Mouse (Mus musculus) embryonic facial prominence, embryonic 11.5 days (tissue): ENCODE data around the gene Dnajc11. TPM values are rescaled to one million over a fixed set of nuclear protein-coding genes. Genes with fewer than 3 reads are reported as not detected.

Experiments
- ATAC-seq: fragments of 200-750 bp; cut with Nextera tagmentation; replicated peaks from 2 replicates; pipeline ENCODE4 v1.8.0; 2017; ENCODE audit warnings: low read depth; ENCODE audit not compliant: insufficient number of reproducible peaks, low FRiP score, low TSS enrichment
- DNase-seq: peaks from one replicate; pipeline ENCODE4 v3.0.0-alpha.2; 2015; ENCODE audit warnings: low spot score
- H3K27ac ChIP-seq: fragments of 300-500 bp; sonication (generic); replicated peaks from 2 replicates; pipeline ENCODE4 v1.5.1; 2014; ENCODE audit warnings: mild to moderate bottlenecking, low read depth, low read length, control low read depth
- H3K27me3 ChIP-seq: fragments of 300-500 bp; sonication (generic); 2 replicates; pipeline ENCODE4 v1.6.1; 2014; ENCODE audit warnings: mild to moderate bottlenecking, low read length, moderate library complexity, mixed read lengths; ENCODE audit not compliant: control insufficient read depth, insufficient read depth
- H3K36me3 ChIP-seq: fragments of 300-500 bp; sonication (generic); replicated peaks from 2 replicates; pipeline ENCODE4 v1.6.1; 2014; ENCODE audit warnings: low read depth, mild to moderate bottlenecking, low read length, moderate library complexity, mixed read lengths; ENCODE audit not compliant: control insufficient read depth, insufficient read depth
- H3K4me1 ChIP-seq: fragments of 300-500 bp; sonication (generic); 2 replicates; pipeline ENCODE4 v1.6.1; 2014; ENCODE audit warnings: low read length, mixed read lengths; ENCODE audit not compliant: control insufficient read depth, insufficient read depth
- H3K4me2 ChIP-seq: fragments of 300-500 bp; sonication (generic); 2 replicates; pipeline ENCODE4 v1.6.1; 2014; ENCODE audit warnings: low read depth, mild to moderate bottlenecking, control low read depth, low read length, moderate library complexity
- H3K4me3 ChIP-seq: fragments of 300-500 bp; sonication (generic); 2 replicates; pipeline ENCODE4 v1.5.1; 2014; ENCODE audit warnings: low read depth, low read length, control low read depth
- H3K9ac ChIP-seq: fragments of 300-500 bp; sonication (generic); replicated peaks from 2 replicates; pipeline ENCODE4 v1.6.1; 2014; ENCODE audit warnings: mild to moderate bottlenecking, control low read depth, low read length
- H3K9me3 ChIP-seq: fragments of 300-500 bp; sonication (generic); replicated peaks from 2 replicates; pipeline ENCODE4 v1.6.1; 2016; ENCODE audit warnings: mild to moderate bottlenecking, low read length, inconsistent platforms, mixed read lengths; ENCODE audit not compliant: control insufficient read depth
- WGBS: fragments of 180-500 bp; shearing (Covaris S2); extraction: QIAGEN DNeasy Blood & Tissue Kit; methylation state at CpG from one replicate; pipeline ENCODE4 v1.1.7; 2014; 5-methylcytosine and 5-hydroxymethylcytosine counted together
- polyA plus RNA-seq: library from polyadenylated mRNA; unstranded; fragments of >200 nt; fragmentation: Nextera tagmentation; extraction: Ambion mirVana; gene quantifications from 2 replicates; pipeline ENCODE4 v1.2.1, GENCODE M21; 2014

Dnajc11 gene
- polyA plus RNA-seq, 1 experiment from 2014 or later = 75.0 TPM

DNA sequence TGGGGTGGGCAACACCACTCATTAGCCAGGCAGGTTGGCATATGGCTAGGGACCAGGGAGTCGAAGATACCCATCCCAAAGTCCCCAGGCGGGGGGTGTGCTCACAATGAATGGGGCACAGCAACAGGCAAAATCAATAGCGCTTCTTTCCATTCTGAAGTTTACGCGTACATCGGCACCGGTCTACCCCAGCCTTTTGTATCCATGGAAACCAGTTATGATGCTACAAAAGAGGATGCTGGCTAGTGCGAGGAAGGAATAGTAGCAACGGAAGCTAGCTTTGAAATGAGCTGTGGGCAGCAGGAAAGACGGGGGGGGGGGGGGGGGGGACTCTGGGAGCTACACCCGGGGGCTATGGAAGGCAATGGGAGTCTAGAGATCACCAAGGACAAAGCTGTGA is 17.2 kb upstream of the Dnajc11 start:
- 84% methylated on average over 11 of the region's 11 CpGs for WGBS
- DNase-seq = no peak
- no peak for ATAC-seq
- Histone ChIP-seq H3K27me3 (no peaks in the 10 kb centered on the region), H3K4me2 (no peak overlapping the region), H3K4me1 (no peaks in the 10 kb centered on the region), H3K9ac (no peak overlapping the region), H3K27ac (no peak overlapping the region), H3K36me3 (no peaks in the 10 kb centered on the region), H3K4me3 (no peak overlapping the region), H3K9me3 (no peaks in the 10 kb centered on the region)

DNA sequence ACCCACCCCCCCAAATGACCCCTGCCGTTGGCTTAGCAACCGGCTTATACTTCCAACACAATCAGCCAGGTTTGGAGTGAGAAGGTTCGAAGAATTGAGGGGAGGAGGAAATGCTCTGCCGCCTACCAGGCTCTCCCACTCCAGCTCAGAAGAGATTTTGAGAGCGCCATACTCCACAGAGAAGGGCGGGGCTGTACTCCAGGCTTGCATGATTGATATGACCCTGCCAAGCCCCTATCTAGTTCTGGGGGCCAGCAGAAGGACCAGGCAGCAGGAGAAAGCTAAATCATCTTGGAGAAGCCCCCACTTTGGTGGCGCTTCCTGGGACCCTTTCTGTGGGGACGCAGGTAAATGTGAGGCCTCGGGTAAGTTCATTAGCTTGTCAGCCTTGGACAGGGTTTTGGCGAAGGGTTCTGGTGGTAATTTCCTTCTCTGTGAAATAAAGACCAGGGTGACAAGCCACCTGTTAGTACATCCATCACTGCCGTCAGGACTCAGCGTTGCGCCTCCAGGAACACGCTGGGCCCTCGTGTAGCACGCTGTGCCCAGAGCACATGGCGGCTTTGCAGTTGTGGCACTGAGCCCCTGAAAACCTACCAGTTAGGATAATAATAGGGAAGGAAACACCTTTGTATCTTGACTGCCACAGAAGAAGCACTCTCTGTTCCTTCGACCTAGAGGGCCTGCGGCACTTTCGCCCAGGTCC is 14.2 kb upstream of the Dnajc11 start:
- WGBS = 77% methylated on average over 20 of the region's 20 CpGs

GRCm38 (mm10) chr4:151919900-151920643 is 13.4 kb upstream of the Dnajc11 start:
- no peaks in the 10 kb centered on the region for H3K36me3 ChIP-seq
- H3K27ac ChIP-seq = no peak overlapping the region
- WGBS = 20% methylated on average over 16 of the region's 16 CpGs
- no peak overlapping the region for H3K4me3 ChIP-seq
- ATAC-seq (peak; percentile 62; the same call in 1 of the 2 replicates), DNase-seq (peak; percentile 87)
- H3K27me3 ChIP-seq = no peaks in the 10 kb centered on the region
- H3K9me3 ChIP-seq = no peaks in the 10 kb centered on the region
- no peaks in the 10 kb centered on the region for H3K4me1 ChIP-seq
- peak overlapping the region; percentile 44; the same call in 1 of the 2 replicates for H3K4me2 ChIP-seq
- H3K9ac ChIP-seq = no peak overlapping the region; the same call in 1 of the 2 replicates

More for the DNA sequence above, 14.2 kb upstream of the Dnajc11 start:
- ATAC-seq (no peak), DNase-seq (no peak)
- H3K4me2 ChIP-seq = no peak overlapping the region
- H3K27ac ChIP-seq = no peak overlapping the region
- H3K9ac ChIP-seq = no peak overlapping the region
- H3K4me1 ChIP-seq = no peaks in the 10 kb centered on the region
- H3K36me3 ChIP-seq = no peaks in the 10 kb centered on the region
- H3K9me3 ChIP-seq = no peaks in the 10 kb centered on the region
- no peaks in the 10 kb centered on the region for H3K27me3 ChIP-seq
- H3K4me3 ChIP-seq = no peak overlapping the region

- 93% methylated on average over 3 of the region's 3 CpGs for WGBS
- H3K9ac ChIP-seq = no peak overlapping the region
- no peaks in the 10 kb centered on the region for H3K9me3 ChIP-seq
- no peak for ATAC-seq
- H3K27me3 ChIP-seq = no peaks in the 10 kb centered on the region
- no peak overlapping the region for H3K4me3 ChIP-seq
- H3K27ac ChIP-seq = no peak overlapping the region
- no peak overlapping the region for H3K4me2 ChIP-seq
- H3K4me1 ChIP-seq = no peaks in the 10 kb centered on the region
- no peak for DNase-seq
- no peaks in the 10 kb centered on the region for H3K36me3 ChIP-seq
Measured at GRCm38 (mm10) chr4:151922124-151922523, 11.4 kb upstream of the Dnajc11 start.

- Histone ChIP-seq H3K9ac (peak overlapping the region; percentile 96; the same call in 1 of the 2 replicates), H3K4me1 (no peaks in the 10 kb centered on the region; the same call in 1 of the 2 replicates), H3K27me3 (no peaks in the 10 kb centered on the region), H3K4me3 (peak overlapping the region; percentile 100), H3K27ac (no peak overlapping the region), H3K9me3 (no peaks in the 10 kb centered on the region), H3K4me2 (no peak overlapping the region), H3K36me3 (no peaks in the 10 kb centered on the region)
- 78% methylated on average over 13 of the region's 13 CpGs for WGBS
- DNase-seq (no peak), ATAC-seq (peak; percentile 54)
Measured at GRCm38 (mm10) chr4:151932576-151933504, 651 bp upstream of the Dnajc11 start.

DNA sequence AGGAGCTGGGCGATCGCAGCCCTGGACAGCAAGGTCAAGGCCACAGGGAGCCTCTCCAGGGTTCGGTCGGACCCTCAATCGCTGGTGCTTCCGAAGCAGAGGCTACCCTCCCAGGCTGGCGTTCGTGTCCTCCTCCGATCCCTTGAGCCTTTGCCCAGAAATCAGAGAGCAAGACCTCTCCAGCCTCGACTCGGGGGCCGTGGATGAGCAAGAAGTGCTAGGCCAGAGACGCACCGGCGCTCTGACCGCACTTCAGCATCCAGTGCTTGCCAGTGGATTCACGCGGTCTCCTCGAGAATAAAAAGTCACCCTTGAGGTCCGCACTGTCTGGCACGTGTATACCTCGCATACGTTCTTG is 703 bp downstream of the Dnajc11 start:
- WGBS = 0% methylated on average over 23 of the region's 23 CpGs
- no peaks in the 10 kb centered on the region; the same call in 1 of the 2 replicates for H3K4me1 ChIP-seq
- H3K9me3 ChIP-seq = no peaks in the 10 kb centered on the region
- no peak for ATAC-seq
- H3K27ac ChIP-seq = no peak overlapping the region; the same call in 1 of the 2 replicates
- H3K36me3 ChIP-seq = no peaks in the 10 kb centered on the region
- no peaks in the 10 kb centered on the region for H3K27me3 ChIP-seq
- H3K4me2 ChIP-seq = peak overlapping the region; percentile 89
- peak overlapping the region; percentile 100 for H3K4me3 ChIP-seq
- no peak for DNase-seq
- peak overlapping the region; percentile 96 for H3K9ac ChIP-seq

DNA sequence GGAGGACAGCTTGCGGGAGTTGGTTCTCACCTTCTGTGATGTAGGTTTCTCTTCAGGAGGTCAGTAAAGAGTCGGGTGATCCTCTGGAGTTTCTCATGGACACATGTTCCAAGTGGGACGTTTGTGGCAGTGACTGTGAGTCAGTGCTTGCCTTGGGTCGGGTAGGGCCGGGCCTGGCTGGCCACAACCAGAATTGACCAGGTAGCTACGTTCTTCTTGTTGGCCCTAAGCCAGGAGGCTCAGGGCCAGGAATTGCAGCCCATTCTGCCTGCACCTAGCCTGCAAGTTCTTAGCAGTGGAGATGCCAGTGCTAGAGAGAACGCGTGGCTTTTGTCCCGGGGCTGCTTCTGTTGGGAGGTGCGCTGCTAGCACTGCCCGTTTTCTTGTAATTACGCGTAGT is 4.0 kb downstream of the Dnajc11 start:
- ATAC-seq = no peak
- H3K27me3 ChIP-seq = no peaks in the 10 kb centered on the region
- 92% methylated on average over 13 of the region's 13 CpGs for WGBS
- no peak overlapping the region for H3K4me3 ChIP-seq
- H3K36me3 ChIP-seq = no peaks in the 10 kb centered on the region
- H3K27ac ChIP-seq = no peak overlapping the region
- no peaks in the 10 kb centered on the region for H3K9me3 ChIP-seq
- H3K9ac ChIP-seq = no peak overlapping the region
- DNase-seq = no peak
- no peaks in the 10 kb centered on the region; the same call in 1 of the 2 replicates for H3K4me1 ChIP-seq
- no peak overlapping the region for H3K4me2 ChIP-seq
